Mouse (Mus musculus) testis, adult 2 months (tissue): ENCODE measurements around the gene Gja3.

Source experiments
- CTCF ChIP-seq: fragments of 200-500 bp; IDR thresholded peaks from 2 replicates; pipeline ENCODE4 v1.5.1; 2012; ENCODE audit warnings: low read depth, mild to moderate bottlenecking, inconsistent platforms, low read length, moderate library complexity; ENCODE audit not compliant: control insufficient read depth, insufficient read depth, insufficient replicate concordance
- POLR2A ChIP-seq: fragments of 200-500 bp; IDR thresholded peaks from 2 replicates; pipeline ENCODE4 v1.6.1; 2012; ENCODE audit warnings: low read depth, mild to moderate bottlenecking, inconsistent platforms, low read length, moderate library complexity; ENCODE audit not compliant: control insufficient read depth

DNA sequence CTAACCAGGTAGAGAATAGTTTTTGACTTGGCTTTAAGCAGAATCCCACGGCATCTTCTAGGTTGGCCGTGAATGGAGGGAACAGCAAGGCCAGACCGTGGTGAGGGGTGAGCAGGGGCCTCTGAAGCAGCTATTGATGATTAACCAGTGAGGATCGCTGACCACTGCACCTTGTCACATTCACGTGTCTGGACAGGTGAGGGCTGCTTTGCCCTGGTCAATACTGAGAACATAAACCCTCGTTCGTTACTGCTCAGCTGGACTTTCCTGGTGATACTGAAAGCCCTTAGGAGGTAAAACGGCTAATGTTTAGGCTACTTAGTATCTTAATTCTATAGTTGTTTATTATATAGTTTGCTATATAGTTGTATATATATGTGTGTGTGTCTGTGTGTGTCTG lies 49.2 kb upstream of the Gja3 start:
- TF ChIP-seq POLR2A (no peak), CTCF (no peak)
